Mouse (Mus musculus) olfactory bulb, adult 2 months (tissue): Measurements from ENCODE around the gene Golph3l.

ENCODE experiments used
- CTCF ChIP-seq: fragments of 200-500 bp; IDR thresholded peaks from 2 replicates; pipeline ENCODE4 v1.5.1; 2012; ENCODE audit warnings: low read depth, mild to moderate bottlenecking, low read length, moderate library complexity; ENCODE audit not compliant: insufficient read depth
- POLR2A ChIP-seq: fragments of 200-500 bp; IDR thresholded peaks from 2 replicates; pipeline ENCODE4 v1.6.1; 2012; ENCODE audit warnings: mild to moderate bottlenecking, low read depth, low read length, moderate library complexity; ENCODE audit not compliant: insufficient read depth

DNA sequence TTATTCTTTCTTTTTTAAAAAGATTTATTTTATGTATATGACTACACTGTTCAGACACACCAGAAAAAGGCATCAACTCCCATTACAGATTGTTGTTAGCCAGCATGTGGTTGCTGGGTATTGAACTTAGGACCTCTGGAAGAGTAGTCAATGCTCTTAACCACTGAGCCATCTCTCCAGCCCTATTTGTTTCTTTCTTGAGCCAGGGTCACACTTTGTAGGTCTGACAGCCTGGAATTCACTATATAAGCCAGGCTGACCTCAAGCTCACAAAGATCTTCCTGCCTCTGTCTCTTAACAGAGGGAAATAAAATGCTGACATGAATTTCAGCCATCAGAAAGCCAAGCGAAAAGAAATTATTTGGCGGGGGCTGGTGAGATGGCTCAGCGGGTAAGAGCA, 19.1 kb upstream of the Golph3l start:
- no peak for TF ChIP-seq CTCF
- TF ChIP-seq POLR2A = no peak
